Mouse (Mus musculus) T-helper 1 cell (primary cell): ENCODE results near the gene Zfx.

ENCODE experiments used
- in situ Hi-C: fragments of 300-600 bp; cut with MboI, MseI; formaldehyde crosslinking; loops from one replicate; pipeline ENCODE4 v1.15.1; 2025; ENCODE audit warnings: high pct_unique_total_duplicates

The Zfx gene

GRCm38 (mm10) chrX:94061246-94061645 lies 62.3 kb downstream of the Zfx start:
- in situ Hi-C loops, result no loop called here

DNA sequence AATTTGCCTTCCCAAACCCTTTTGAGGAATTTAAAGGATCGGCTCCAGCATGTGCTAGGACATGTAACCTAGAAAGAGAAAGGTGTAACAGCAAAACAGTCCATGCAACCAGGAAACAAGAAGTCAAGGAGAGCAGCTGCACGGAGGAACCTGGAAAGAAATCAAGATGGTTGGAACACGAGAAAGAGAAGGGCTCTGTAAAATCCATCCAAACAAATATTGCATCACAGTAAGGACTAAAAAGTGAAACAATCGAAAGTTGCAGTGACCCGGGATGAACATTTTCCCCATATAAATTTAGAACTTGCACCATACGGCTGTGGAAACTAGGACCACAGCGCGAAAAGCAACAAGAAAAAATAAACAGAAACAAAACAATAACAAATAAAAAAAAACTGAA lies 62.8 kb downstream of the Zfx start:
- in situ Hi-C loops, result no loop called here

GRCm38 (mm10) chrX:94058748-94059147 lies 64.8 kb downstream of the Zfx start:
- in situ Hi-C loops, result no loop called here

DNA sequence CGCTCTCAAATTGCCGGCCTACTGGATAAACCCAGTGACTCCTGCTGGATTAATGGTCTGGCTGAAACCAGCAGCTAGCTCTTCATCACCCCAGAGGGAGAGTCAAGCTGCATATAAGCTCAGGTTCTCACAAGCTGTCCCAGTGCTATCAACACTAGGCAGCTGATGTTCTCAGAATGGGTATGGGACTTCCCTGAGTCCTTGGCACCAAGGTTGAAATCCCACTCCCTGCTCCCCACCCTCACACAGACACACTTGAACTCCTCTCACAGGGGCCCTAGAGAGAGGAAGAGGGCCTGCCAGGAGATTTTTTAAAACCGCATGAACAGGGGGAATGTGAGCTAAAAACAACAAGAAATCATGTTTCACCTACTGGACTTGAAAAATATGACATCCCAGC lies 74.5 kb downstream of the Zfx start:
- in situ Hi-C loops, result no loop called here

- in situ Hi-C loops, result no loop called here
Measured at GRCm38 (mm10) chrX:94048048-94048447, 75.5 kb downstream of the Zfx start.

GRCm38 (mm10) chrX:94047381-94047780 lies 76.1 kb downstream of the Zfx start:
- in situ Hi-C loops, result no loop called here

GRCm38 (mm10) chrX:94032937-94033336 lies 90.6 kb downstream of the Zfx start:
- in situ Hi-C loops, result no loop called here

DNA sequence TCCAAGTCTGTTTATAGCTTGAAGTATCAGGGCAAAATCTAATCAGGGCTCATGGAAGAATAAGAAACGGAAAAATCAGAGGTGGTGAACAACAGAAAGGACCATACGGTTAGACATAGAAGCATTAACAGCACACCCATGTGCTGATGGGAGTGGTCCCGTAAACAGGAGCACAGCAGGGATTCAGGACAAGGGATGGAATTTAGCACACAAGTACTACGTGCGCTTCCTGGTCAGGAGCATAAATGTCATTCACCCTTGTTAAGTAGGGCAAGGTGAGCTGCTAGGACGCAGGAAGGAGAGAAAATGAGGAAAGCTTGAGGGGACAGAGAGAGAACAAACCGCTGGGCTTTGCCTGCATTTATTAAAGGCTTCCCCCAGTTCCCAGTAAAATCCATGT lies 93.4 kb downstream of the Zfx start:
- in situ Hi-C loops, result no loop called here
